Comparison of ENCODE assay signal across 8 mouse cellular contexts in the genomic region with DNA sequence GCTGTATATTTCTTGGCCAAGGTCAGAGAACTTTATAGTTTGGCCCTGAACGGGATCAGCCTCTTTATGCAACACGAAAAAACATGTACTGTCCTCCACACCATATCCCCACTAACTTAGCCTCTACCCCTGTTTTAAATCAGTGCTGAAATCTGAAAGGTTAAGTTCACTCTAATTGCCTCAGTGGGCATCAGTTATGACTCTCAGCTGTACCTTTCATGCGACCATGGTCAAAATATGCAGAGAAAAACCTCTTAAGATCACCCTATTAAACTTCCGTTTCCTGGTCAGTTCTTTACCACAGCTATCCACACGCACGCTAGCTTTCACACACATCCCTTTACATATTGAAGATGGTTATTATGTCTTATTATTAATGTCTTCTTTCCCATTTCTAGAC. TPM values are rescaled to one million over a fixed set of nuclear protein-coding genes. Genes with fewer than 3 reads are reported as not detected.
DNase-seq lines count a peak whose midpoint lies in the region; ATAC-seq lines count a peak whose summit lies in the region.

No protein-coding gene starts in this region.

- no peak overlapping the region for H3K27ac ChIP-seq in liver, embryonic 11.5 days (ENCODE audit: low read depth, low read length)
- H3K27ac ChIP-seq in forebrain, embryonic 16.5 days (ENCODE audit: low read length) = no peak overlapping the region
- no peak overlapping the region for H3K27ac ChIP-seq in limb, embryonic 15.5 days
- no peak overlapping the region for H3K27ac ChIP-seq in stomach, embryonic 14.5 days (ENCODE audit: low read length)

- H3K4me3 ChIP-seq in liver, embryonic 11.5 days (ENCODE audit: low read depth, low read length) = peak overlapping the region; percentile 82
- peak overlapping the region; percentile 98 for H3K4me3 ChIP-seq in forebrain, embryonic 16.5 days (replicated peaks; ENCODE audit: low read length)
- H3K4me3 ChIP-seq in limb, embryonic 15.5 days = peak overlapping the region; percentile 99
- H3K4me3 ChIP-seq in stomach, embryonic 14.5 days (ENCODE audit: low read depth, low read length) = peak overlapping the region; percentile 97

- DNase-seq in liver, embryonic 11.5 days (ENCODE audit: low spot score) = no peak
- DNase-seq in liver = no peak
- no peak for DNase-seq in ovary, adult 18-20 months (ENCODE audit: low spot score)
- DNase-seq in right cerebral cortex, postnatal 25 days = no peak
- no peak for DNase-seq in cerebellum, adult 9-11 months

- 0 out of 2 replicates have a peak, but pooled peaks cover 4% of the 10 kb centered on the region for H3K36me3 ChIP-seq in liver, embryonic 11.5 days (ENCODE audit: control insufficient read depth, insufficient read depth, low read length)
- 0 out of 2 replicates have a peak, but pooled peaks cover 6% of the 10 kb centered on the region for H3K36me3 ChIP-seq in forebrain, embryonic 16.5 days (ENCODE audit: control insufficient read depth, insufficient read depth)
- peaks cover 15% of the 10 kb centered on the region for H3K36me3 ChIP-seq in limb, embryonic 15.5 days
- H3K36me3 ChIP-seq in stomach, embryonic 14.5 days (ENCODE audit: control insufficient read depth, insufficient read depth, low read length) = peaks cover 9% of the 10 kb centered on the region; the same call in 1 of the 2 replicates

- H3K4me1 ChIP-seq in liver, embryonic 11.5 days (replicated peaks; ENCODE audit: control insufficient read depth, insufficient read depth, low read length) = peaks cover 5% of the 10 kb centered on the region
- peaks cover 14% of the 10 kb centered on the region for H3K4me1 ChIP-seq in forebrain, embryonic 16.5 days (replicated peaks; ENCODE audit: control insufficient read depth, insufficient read depth, low read length)
- peaks cover 9% of the 10 kb centered on the region; the same call in 1 of the 2 replicates for H3K4me1 ChIP-seq in limb, embryonic 15.5 days
- H3K4me1 ChIP-seq in stomach, embryonic 14.5 days (ENCODE audit: control insufficient read depth, insufficient read depth, low read length) = peaks cover 4% of the 10 kb centered on the region; the same call in 1 of the 2 replicates

- H3K4me2 ChIP-seq in liver, embryonic 11.5 days = peak overlapping the region; percentile 80
- peak overlapping the region; percentile 91 for H3K4me2 ChIP-seq in forebrain, embryonic 16.5 days (ENCODE audit: low read length)
- H3K4me2 ChIP-seq in limb, embryonic 15.5 days = peak overlapping the region; percentile 83
- H3K4me2 ChIP-seq in stomach, embryonic 14.5 days (replicated peaks; ENCODE audit: low read depth, low read length) = peak overlapping the region; percentile 96

- H3K27me3 ChIP-seq in liver, embryonic 11.5 days (replicated peaks; ENCODE audit: control insufficient read depth, insufficient read depth, low read length) = no peaks in the 10 kb centered on the region
- H3K27me3 ChIP-seq in forebrain, embryonic 16.5 days (replicated peaks; ENCODE audit: control insufficient read depth, insufficient read depth, low read length) = no peaks in the 10 kb centered on the region
- H3K27me3 ChIP-seq in limb, embryonic 15.5 days = no peaks in the 10 kb centered on the region
- H3K27me3 ChIP-seq in stomach, embryonic 14.5 days (ENCODE audit: control insufficient read depth, insufficient read depth, low read length) = no peaks in the 10 kb centered on the region

- WGBS in liver, embryonic 11.5 days = 65% methylated on average over 6 of the region's 6 CpGs
- 61% methylated on average over 6 of the region's 6 CpGs for WGBS in forebrain, embryonic 16.5 days
- 53% methylated on average over 6 of the region's 6 CpGs for WGBS in limb, embryonic 15.5 days
- WGBS in stomach, embryonic 14.5 days = 59% methylated on average over 6 of the region's 6 CpGs

- no peak for ATAC-seq in liver, embryonic 11.5 days (replicated peaks; ENCODE audit: low FRiP score)
- peak; percentile 2; the same call in 1 of the 2 replicates for ATAC-seq in forebrain, embryonic 16.5 days
- ATAC-seq in limb, embryonic 15.5 days (ENCODE audit: insufficient number of reproducible peaks, low FRiP score, low TSS enrichment, low read depth) = no peak
- ATAC-seq in stomach, embryonic 14.5 days (ENCODE audit: insufficient number of reproducible peaks, insufficient read depth, low FRiP score, low read depth) = no peak

- no peaks in the 10 kb centered on the region for H3K9me3 ChIP-seq in liver, embryonic 11.5 days (ENCODE audit: control insufficient read depth, low read length)
- no peaks in the 10 kb centered on the region for H3K9me3 ChIP-seq in forebrain, embryonic 16.5 days (ENCODE audit: control insufficient read depth, low read length)
- H3K9me3 ChIP-seq in limb, embryonic 15.5 days = no peaks in the 10 kb centered on the region
- no peaks in the 10 kb centered on the region for H3K9me3 ChIP-seq in stomach, embryonic 14.5 days (ENCODE audit: control insufficient read depth, low read depth, low read length)

- H3K9ac ChIP-seq in liver, embryonic 11.5 days (ENCODE audit: low read depth, low read length) = no peak overlapping the region
- peak overlapping the region; percentile 90; the same call in 1 of the 2 replicates for H3K9ac ChIP-seq in forebrain, embryonic 16.5 days (replicated peaks; ENCODE audit: low read depth, low read length)
- no peak overlapping the region for H3K9ac ChIP-seq in limb, embryonic 15.5 days
- H3K9ac ChIP-seq in stomach, embryonic 14.5 days (replicated peaks; ENCODE audit: low read depth, low read length) = no peak overlapping the region

RNA-seq across cellular contexts. Expression of a gene that starts 6.9 kb away (rescaled TPM):
- not detected in 2 replicates for polyA plus RNA-seq in liver, embryonic 11.5 days (2014; fragmentation: Nextera tagmentation; extraction: Ambion mirVana)
- polyA plus RNA-seq in forebrain, embryonic 16.5 days (2015; fragmentation: Nextera tagmentation; extraction: Ambion mirVana) = not detected in 2 replicates
- 0.35 TPM in 1 of 2 replicates, not detected in the other for polyA plus RNA-seq in limb, embryonic 15.5 days (2015; fragmentation: Nextera tagmentation; extraction: Ambion mirVana)
- 5.5 and 6.8 TPM in 2 replicates for polyA plus RNA-seq in stomach, embryonic 14.5 days (2014; fragmentation: Nextera tagmentation; extraction: Ambion mirVana)

RNA-seq across cellular contexts. Expression of a gene that starts 18.8 kb away (rescaled TPM):
- 24.5 and 25.5 TPM in 2 replicates for polyA plus RNA-seq in liver, embryonic 11.5 days (2014; fragmentation: Nextera tagmentation; extraction: Ambion mirVana)
- 30.6 and 32.0 TPM in 2 replicates for polyA plus RNA-seq in forebrain, embryonic 16.5 days (2015; fragmentation: Nextera tagmentation; extraction: Ambion mirVana)
- 40.2 and 90.6 TPM in 2 replicates for polyA plus RNA-seq in limb, embryonic 15.5 days (2015; fragmentation: Nextera tagmentation; extraction: Ambion mirVana)
- polyA plus RNA-seq in stomach, embryonic 14.5 days (2014; fragmentation: Nextera tagmentation; extraction: Ambion mirVana) = 11.2 and 12.9 TPM in 2 replicates
